Mouse (Mus musculus) myocyte (in vitro differentiated cells): ENCODE measurements around the gene Mc1r.

Source experiments
- MAX ChIP-seq: IDR thresholded peaks from one replicate; pipeline ENCODE4 v1.6.1; 2011; ENCODE audit warnings: low read depth, mild to moderate bottlenecking, control low read depth
- POLR2A ChIP-seq: IDR thresholded peaks from one replicate; pipeline ENCODE4 v1.6.1; 2011; ENCODE audit warnings: low read depth, mild to moderate bottlenecking, control low read depth, moderate library complexity; ENCODE audit not compliant: insufficient read length
- POLR2AphosphoS2 ChIP-seq: IDR thresholded peaks from one replicate; pipeline ENCODE4 v1.6.1; 2011; ENCODE audit warnings: low read depth, control low read depth; ENCODE audit not compliant: insufficient read length
- REST ChIP-seq: IDR thresholded peaks from one replicate; pipeline ENCODE4 v1.6.1; 2011; ENCODE audit warnings: mild to moderate bottlenecking, control low read depth, moderate library complexity; ENCODE audit not compliant: insufficient read depth, insufficient read length
- TCF12 ChIP-seq: IDR thresholded peaks from one replicate; pipeline ENCODE4 v1.6.1; 2011; ENCODE audit warnings: mild to moderate bottlenecking, control low read depth; ENCODE audit not compliant: poor library complexity, insufficient read depth, severe bottlenecking
- USF1 ChIP-seq: IDR thresholded peaks from one replicate; pipeline ENCODE4 v1.6.1; 2011; ENCODE audit warnings: low read depth, mild to moderate bottlenecking, control low read depth, moderate library complexity

DNA sequence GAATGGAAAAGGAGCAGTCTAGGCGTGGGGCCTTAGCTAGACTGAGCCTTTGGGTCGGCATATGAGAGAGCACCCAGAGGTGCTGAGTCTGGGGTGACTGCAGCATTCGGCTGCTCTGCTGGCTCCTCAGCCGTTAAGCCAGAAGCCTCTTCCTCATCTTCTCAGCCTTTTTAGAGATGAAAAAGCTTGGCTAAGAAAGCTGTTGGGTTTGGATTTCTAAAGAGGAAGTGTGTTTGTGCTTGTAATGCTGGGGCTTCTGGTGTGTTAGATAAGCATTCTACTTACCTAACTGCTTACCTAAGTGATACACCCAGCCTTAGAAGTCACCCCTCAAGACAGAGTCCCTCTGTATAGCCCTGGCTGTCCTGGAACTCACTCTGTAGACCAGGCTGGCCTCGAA lies 43.9 kb downstream of the Mc1r start:
- no peak for TF ChIP-seq TCF12
- no peak for TF ChIP-seq POLR2A
- no peak for TF ChIP-seq POLR2AphosphoS2
- no peak for TF ChIP-seq MAX
- TF ChIP-seq REST = no peak
- TF ChIP-seq USF1 = no peak
